Mouse (Mus musculus) megakaryocyte, embryonic 14.5 days (primary cell): Measurements from ENCODE around the gene Mpnd.

Experiments used
- FLI1 ChIP-seq: IDR thresholded peaks from 2 replicates; pipeline ENCODE4 v1.6.1; 2012; ENCODE audit warnings: low read length, inconsistent platforms, mixed read lengths
- GATA1 ChIP-seq: IDR thresholded peaks from 3 replicates; pipeline ENCODE4 v1.6.1; 2012; ENCODE audit warnings: mixed read lengths, low read length, inconsistent platforms, borderline replicate concordance

DNA sequence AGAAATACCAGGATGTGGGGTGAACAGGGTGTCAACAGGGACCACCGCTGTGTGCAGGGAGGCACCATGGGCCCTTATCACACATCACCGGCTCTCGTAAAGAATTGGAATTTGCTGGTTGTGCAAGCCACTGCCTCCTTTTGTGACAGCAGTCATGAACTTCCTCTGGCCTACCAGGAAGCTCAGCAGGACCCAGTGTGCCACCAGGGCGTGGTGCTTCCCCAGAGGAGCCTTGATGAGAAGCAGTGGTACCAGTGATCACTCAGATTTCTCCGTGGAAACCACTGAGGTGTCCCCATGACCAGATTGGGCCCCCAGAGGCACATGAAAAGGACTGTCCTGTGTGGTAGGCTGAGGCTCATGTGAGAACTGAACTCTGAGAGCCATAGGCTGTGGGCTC is 17.9 kb downstream of the Mpnd start:
- TF ChIP-seq GATA1 (no peak), FLI1 (no peak)
